Mouse (Mus musculus): Measurements from ENCODE around the gene Sdc4. TPM values are rescaled to one million over a fixed set of nuclear protein-coding genes. Genes with fewer than 3 reads are reported as not detected.

Sdc4 gene
- total and polyA plus RNA-seq, 3 experiments, result not detected

GRCm38 (mm10) chr2:164441155-164441554 is 2.5 kb downstream of the Sdc4 start:
- TF ChIP-seq USF1 (IDR thresholded peaks at IDR 0.05; ENCODE audit: low read depth, low read length), result no peak
- no peak for TF ChIP-seq GABPA (IDR thresholded peaks at IDR 0.05; ENCODE audit: low read depth, low read length)
- TF ChIP-seq ELF1 (IDR thresholded peaks at IDR 0.05; ENCODE audit: low read depth, low read length), result no peak
- no peak for TF ChIP-seq GATA1 (IDR thresholded peaks at IDR 0.05; ENCODE audit: low read depth, low read length)
- no peak for TF ChIP-seq TBP (IDR thresholded peaks at IDR 0.05; ENCODE audit: low read depth, low read length)
- TF ChIP-seq RCOR1 (IDR thresholded peaks at IDR 0.05; ENCODE audit: low read depth, low read length), result no peak
- TF ChIP-seq MAX (IDR thresholded peaks at IDR 0.05; ENCODE audit: low read length), result no peak
- no peak for TF ChIP-seq MAFK (IDR thresholded peaks at IDR 0.05; ENCODE audit: borderline replicate concordance, low read depth, low read length)
- no peak for TF ChIP-seq CTCF (IDR thresholded peaks at IDR 0.05 in 2 of 3, conservative IDR thresholded peaks at IDR 0.05 in 1 of 3; ENCODE audit: control insufficient read depth in 1 of 3, insufficient read depth in 1 of 3, low read depth in 2 of 3, low read length in 3 of 3, poor library complexity in 1 of 3, severe bottlenecking in 1 of 3)
- TF ChIP-seq ETS1 (IDR thresholded peaks at IDR 0.05; ENCODE audit: low read depth, low read length), result no peak
- no peak for TF ChIP-seq HCFC1 (IDR thresholded peaks at IDR 0.05; ENCODE audit: low read depth, low read length)
- no peak for TF ChIP-seq UBTF (IDR thresholded peaks at IDR 0.05; ENCODE audit: borderline replicate concordance, insufficient read depth, low read depth, low read length)
- no peak for TF ChIP-seq POLR2A (IDR thresholded peaks at IDR 0.05; ENCODE audit: control insufficient read depth in 1 of 2, insufficient read depth in 1 of 2, low read depth in 1 of 2, low read length in 2 of 2, poor library complexity in 1 of 2)
- no peak for TF ChIP-seq ZNF384 (IDR thresholded peaks at IDR 0.05; ENCODE audit: low read depth, low read length)
- no peak for TF ChIP-seq MYB (IDR thresholded peaks at IDR 0.05; ENCODE audit: low read depth, low read length)
- no peak for TF ChIP-seq ZC3H11A (IDR thresholded peaks at IDR 0.05; ENCODE audit: low read depth, low read length)
- no peaks in the 10 kb centered on the region for H3K4me1 ChIP-seq (ENCODE audit: control insufficient read depth in 1 of 2, insufficient read depth in 2 of 2, low read length in 2 of 2)
- peaks cover 16 to 24% of the 10 kb centered on the region in 2 experiments for H3K27me3 ChIP-seq (ENCODE audit: control insufficient read depth in 1 of 2, insufficient read depth in 2 of 2, low read length in 2 of 2)
- H3K27ac ChIP-seq (ENCODE audit: control insufficient read depth, low read depth, low read length), result no peak overlapping the region
- no peak overlapping the region for H3K4me3 ChIP-seq (ENCODE audit: control insufficient read depth in 1 of 2, insufficient read depth in 1 of 2, low read depth in 2 of 2, low read length in 2 of 2)
- no peaks in the 10 kb centered on the region for H3K9me3 ChIP-seq (replicated peaks; ENCODE audit: insufficient read depth, low read length)
- H3K36me3 ChIP-seq (ENCODE audit: control insufficient read depth in 1 of 2, insufficient read depth in 2 of 2, low read length in 2 of 2), result no peaks in the 10 kb centered on the region
- no peak overlapping the region for H3K9ac ChIP-seq (ENCODE audit: control insufficient read depth, low read depth, low read length, poor library complexity, severe bottlenecking)
- H3K79me2 ChIP-seq (ENCODE audit: control insufficient read depth, insufficient read depth, low read length, poor library complexity), result no peaks in the 10 kb centered on the region
- no peak for DNase-seq (ENCODE audit: low read depth, low spot score)

- DNase-seq (ENCODE audit: low read depth, low spot score), result no peak
- H3K27ac ChIP-seq (ENCODE audit: control insufficient read depth, low read depth, low read length), result no peak overlapping the region
- no peak overlapping the region for H3K9ac ChIP-seq (ENCODE audit: control insufficient read depth, low read depth, low read length, poor library complexity, severe bottlenecking)
- no peaks in the 10 kb centered on the region for H3K36me3 ChIP-seq (ENCODE audit: control insufficient read depth in 1 of 2, insufficient read depth in 2 of 2, low read length in 2 of 2)
- no peak overlapping the region for H3K4me3 ChIP-seq (ENCODE audit: control insufficient read depth in 1 of 2, insufficient read depth in 1 of 2, low read depth in 2 of 2, low read length in 2 of 2)
- TF ChIP-seq CHD1 (IDR thresholded peaks at IDR 0.05; ENCODE audit: low read depth, low read length) (no peak), ZMIZ1 (IDR thresholded peaks at IDR 0.05; ENCODE audit: low read depth, low read length) (no peak), RAD21 (IDR thresholded peaks at IDR 0.05; ENCODE audit: low read depth, low read length) (no peak), ZNF384 (IDR thresholded peaks at IDR 0.05; ENCODE audit: low read depth, low read length) (no peak), NRF1 (IDR thresholded peaks at IDR 0.05; ENCODE audit: insufficient read depth, low read depth, low read length, poor library complexity, severe bottlenecking) (no peak), MAZ (IDR thresholded peaks at IDR 0.05; ENCODE audit: low read depth, low read length) (no peak), NELFE (IDR thresholded peaks at IDR 0.05; ENCODE audit: low read depth, low read length) (no peak), POLR2AphosphoS2 (IDR thresholded peaks at IDR 0.05; ENCODE audit: low read length) (no peak)
- H3K9me3 ChIP-seq (replicated peaks; ENCODE audit: insufficient read depth, low read length), result no peaks in the 10 kb centered on the region
- peaks cover 17 to 20% of the 10 kb centered on the region in 2 experiments for H3K27me3 ChIP-seq (ENCODE audit: control insufficient read depth in 1 of 2, insufficient read depth in 2 of 2, low read length in 2 of 2)
- H3K4me1 ChIP-seq (ENCODE audit: control insufficient read depth in 1 of 2, insufficient read depth in 2 of 2, low read length in 2 of 2), result no peaks in the 10 kb centered on the region
- H3K79me2 ChIP-seq (ENCODE audit: control insufficient read depth, insufficient read depth, low read length, poor library complexity), result no peaks in the 10 kb centered on the region
These were observed 3.4 kb downstream of the Sdc4 start for GRCm38 (mm10) chr2:164440314-164440713.

Data from MEL (cell line).